In the genomic region with DNA sequence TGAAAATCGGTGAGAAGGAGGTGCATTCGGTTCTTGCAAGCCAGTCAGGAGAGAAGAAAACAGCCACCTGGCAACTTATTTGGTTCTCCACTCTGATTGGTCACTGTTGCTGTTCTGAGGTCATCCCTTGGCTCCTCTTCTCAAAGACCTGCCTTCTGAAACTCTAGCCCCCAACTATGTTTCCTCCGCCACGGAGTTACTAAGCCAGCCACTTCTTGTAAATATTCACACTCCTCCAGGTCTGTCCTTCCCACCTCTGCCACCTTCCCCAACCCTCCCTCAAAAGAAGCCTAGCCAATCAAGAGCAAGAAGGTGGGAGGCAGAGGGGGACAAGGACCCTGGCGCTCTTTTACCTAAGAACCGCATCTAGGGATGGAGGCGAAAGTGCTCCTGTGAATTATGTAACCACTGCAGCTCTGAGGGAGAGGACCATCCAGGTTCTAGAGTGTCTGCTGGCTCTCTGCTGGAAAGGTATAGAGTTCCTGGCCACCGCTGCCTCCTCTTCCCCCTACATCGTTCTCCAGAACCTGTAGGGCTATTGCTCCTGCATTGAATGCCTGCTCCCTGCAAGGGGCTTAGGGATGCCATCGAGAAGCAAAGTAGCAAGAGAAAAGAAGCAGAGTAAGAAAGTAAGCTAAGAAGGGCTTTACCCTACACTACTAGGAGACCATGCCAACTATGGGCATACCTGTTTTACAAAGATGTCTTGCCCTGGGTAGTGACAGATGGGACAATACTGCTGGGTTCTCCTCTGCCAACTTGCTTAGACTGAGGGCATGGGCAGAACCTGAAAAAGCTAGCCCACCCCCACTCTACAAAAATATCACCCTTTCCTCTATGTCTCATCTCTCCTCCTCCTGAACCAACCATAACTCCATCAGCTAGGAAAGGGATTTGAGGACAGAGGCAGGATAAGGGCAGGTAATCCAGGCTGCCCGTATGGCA, we compare ENCODE assay signal across 9 mouse cellular contexts.
DNase-seq lines count a peak whose midpoint lies in the region; ATAC-seq and TF ChIP-seq lines count a peak whose summit lies in the region.
"Had no signal": no experiment of that assay in that cellular context is flagged by ENCODE, and none has a peak within 500 bp of the region (broad histone marks: within the 10 kb centered on the region; RNA-seq: fewer than 3 reads in every experiment).

No protein-coding gene starts in this region.

- H3K4me2 ChIP-seq in lung, embryonic 14.5 days: peak overlapping the region; percentile 92
- peak overlapping the region; percentile 80 for H3K4me2 ChIP-seq in hindbrain, embryonic 15.5 days
- H3K4me2 ChIP-seq in neural tube, embryonic 15.5 days: peak overlapping the region; percentile 81

- H3K27me3 ChIP-seq in lung, embryonic 14.5 days (ENCODE audit: insufficient read depth, low read length): peaks cover 22% of the 10 kb centered on the region; the same call in 1 of the 2 replicates
- H3K27me3 ChIP-seq in embryonic facial prominence, embryonic 10.5 days (replicated peaks; ENCODE audit: low read depth, poor library complexity, severe bottlenecking): peaks cover 66% of the 10 kb centered on the region
- no peaks in the 10 kb centered on the region for H3K27me3 ChIP-seq in hindbrain, embryonic 15.5 days
- 0 out of 2 replicates have a peak, but pooled peaks cover 3% of the 10 kb centered on the region for H3K27me3 ChIP-seq in neural tube, embryonic 15.5 days (replicated peaks)

- peak overlapping the region; percentile 82; the same call in 1 of the 2 replicates for H3K9ac ChIP-seq in lung, embryonic 14.5 days
- peak overlapping the region; percentile 85 for H3K9ac ChIP-seq in hindbrain, embryonic 15.5 days
- peak overlapping the region; percentile 90 for H3K9ac ChIP-seq in neural tube, embryonic 15.5 days (replicated peaks)

- H3K9me3 ChIP-seq in lung, embryonic 14.5 days (ENCODE audit: low read depth, low read length): no peaks in the 10 kb centered on the region
- H3K9me3 ChIP-seq in embryonic facial prominence, embryonic 10.5 days: no peaks in the 10 kb centered on the region
- no peaks in the 10 kb centered on the region for H3K9me3 ChIP-seq in hindbrain, embryonic 15.5 days
- no peaks in the 10 kb centered on the region for H3K9me3 ChIP-seq in neural tube, embryonic 15.5 days (replicated peaks)

- no peaks in the 10 kb centered on the region for H3K36me3 ChIP-seq in lung, embryonic 14.5 days (ENCODE audit: insufficient read depth)
- H3K36me3 ChIP-seq in embryonic facial prominence, embryonic 10.5 days (replicated peaks): no peaks in the 10 kb centered on the region
- no peaks in the 10 kb centered on the region for H3K36me3 ChIP-seq in hindbrain, embryonic 15.5 days
- H3K36me3 ChIP-seq in neural tube, embryonic 15.5 days: no peaks in the 10 kb centered on the region

- no peak for ATAC-seq in lung, embryonic 14.5 days (ENCODE audit: insufficient read depth)
- no peak for ATAC-seq in hindbrain, embryonic 15.5 days (ENCODE audit: low FRiP score, low read depth)
- ATAC-seq in neural tube, embryonic 15.5 days (ENCODE audit: low FRiP score): no peak

- intact Hi-C loops in heart, postnatal 36 days (cut with DNase I): loop anchor here (5.0 kb wide), 1 partner anchor 459 kb away; no protein-coding TSS in a partner anchor

- no peaks in the 10 kb centered on the region for H3K4me1 ChIP-seq in lung, embryonic 14.5 days (ENCODE audit: insufficient read depth)
- peaks cover 48% of the 10 kb centered on the region for H3K4me1 ChIP-seq in embryonic facial prominence, embryonic 10.5 days
- peaks cover 52% of the 10 kb centered on the region for H3K4me1 ChIP-seq in hindbrain, embryonic 15.5 days (replicated peaks)
- H3K4me1 ChIP-seq in neural tube, embryonic 15.5 days: peaks cover 53% of the 10 kb centered on the region

- TF ChIP-seq CTCF in lung, embryonic 14.5 days (IDR thresholded peaks at IDR 0.05; ENCODE audit: low read depth): no peak

- no peak overlapping the region for H3K27ac ChIP-seq in lung, embryonic 14.5 days (ENCODE audit: low read depth)
- no peak overlapping the region for H3K27ac ChIP-seq in embryonic facial prominence, embryonic 10.5 days (replicated peaks)
- no peak overlapping the region for H3K27ac ChIP-seq in hindbrain, embryonic 15.5 days (replicated peaks)
- 0 out of 2 replicates have a peak overlapping the region, but pooled peaks have one; percentile 97 for H3K27ac ChIP-seq in neural tube, embryonic 15.5 days (replicated peaks)

- no peak for DNase-seq in lung, embryonic 14.5 days
- DNase-seq in lung, postnatal 14 days: no peak
- DNase-seq in embryonic facial prominence, embryonic 10.5 days (ENCODE audit: low spot score): no peak
- no peak for DNase-seq in thymus, postnatal 10 days (ENCODE audit: low spot score in 2 of 2)
- DNase-seq in spleen, postnatal 14 days (ENCODE audit: low spot score in 2 of 2): no peak
- no peak for DNase-seq in heart, postnatal 36 days
- DNase-seq: kidney, postnatal 25 days had no signal

- 29% methylated on average over 11 of the region's 11 CpGs for WGBS in lung, embryonic 14.5 days
- 15% methylated on average over 11 of the region's 11 CpGs for WGBS in embryonic facial prominence, embryonic 10.5 days
- 25% methylated on average over 11 of the region's 11 CpGs for WGBS in hindbrain, embryonic 15.5 days
- WGBS in neural tube, embryonic 15.5 days: 29% methylated on average over 11 of the region's 11 CpGs

- peak overlapping the region; percentile 67 for H3K4me3 ChIP-seq in lung, embryonic 14.5 days (ENCODE audit: low read depth, low read length)
- peak overlapping the region; percentile 79 for H3K4me3 ChIP-seq in embryonic facial prominence, embryonic 10.5 days
- H3K4me3 ChIP-seq in hindbrain, embryonic 15.5 days: peak overlapping the region; percentile 86
- peak overlapping the region; percentile 79 for H3K4me3 ChIP-seq in neural tube, embryonic 15.5 days (replicated peaks)
